Mouse (Mus musculus) telencephalon, adult 2 months (tissue): ENCODE data around the gene Cntn6.

ENCODE experiments used
- DNase-seq: peaks from one replicate; pipeline ENCODE4 v3.0.0-alpha.2; 2011; ENCODE audit warnings: low read depth, low spot score

Gene Cntn6

DNA sequence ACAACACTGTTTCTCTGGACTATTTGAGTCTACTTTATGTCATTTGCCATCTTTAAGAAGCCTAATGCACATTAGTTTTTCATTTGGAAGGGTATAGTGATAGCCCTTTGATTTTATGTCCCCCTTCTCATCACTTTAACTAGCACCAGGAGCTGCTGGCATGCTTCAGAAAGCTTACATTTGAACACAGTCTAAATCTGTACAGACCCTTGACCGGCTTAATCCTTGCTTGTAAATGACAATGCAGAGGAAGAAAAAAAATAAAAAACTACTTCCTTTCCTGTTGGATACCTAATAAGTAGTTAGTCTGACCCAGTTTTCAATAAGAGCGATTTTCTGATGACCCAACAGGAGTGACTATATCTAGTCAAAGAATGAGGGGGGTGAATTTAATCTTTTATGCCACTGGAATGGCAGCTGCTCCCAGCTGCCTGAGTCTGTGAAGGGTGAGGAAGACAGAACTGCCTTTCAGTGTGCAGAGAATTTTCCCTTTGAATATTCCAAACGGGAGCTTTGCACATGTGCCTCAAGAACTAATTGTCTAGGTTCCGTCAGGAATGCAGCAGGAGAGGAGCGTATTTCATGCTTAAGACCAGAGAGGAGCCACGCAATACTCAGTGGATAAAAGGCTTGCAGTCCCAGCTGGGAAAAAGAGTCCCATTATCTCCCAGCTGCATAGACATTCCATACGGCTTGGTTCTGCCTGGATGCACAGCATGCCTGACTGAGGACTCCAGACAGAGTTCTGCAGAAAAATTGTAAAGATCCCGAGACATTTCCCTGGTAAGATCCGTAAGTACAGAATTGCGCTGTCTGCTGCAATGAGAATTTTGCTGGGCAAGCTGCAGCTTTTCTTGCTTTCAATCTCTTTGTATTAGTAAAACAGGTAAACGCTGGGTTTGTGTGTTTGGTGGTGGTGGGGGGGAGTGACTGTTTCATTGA is at the start of gene Cntn6:
Cntn6 (plus strand) TSS at position 301 of the 942 bp plus-strand sequence.
- peak; percentile 53 for DNase-seq

DNA sequence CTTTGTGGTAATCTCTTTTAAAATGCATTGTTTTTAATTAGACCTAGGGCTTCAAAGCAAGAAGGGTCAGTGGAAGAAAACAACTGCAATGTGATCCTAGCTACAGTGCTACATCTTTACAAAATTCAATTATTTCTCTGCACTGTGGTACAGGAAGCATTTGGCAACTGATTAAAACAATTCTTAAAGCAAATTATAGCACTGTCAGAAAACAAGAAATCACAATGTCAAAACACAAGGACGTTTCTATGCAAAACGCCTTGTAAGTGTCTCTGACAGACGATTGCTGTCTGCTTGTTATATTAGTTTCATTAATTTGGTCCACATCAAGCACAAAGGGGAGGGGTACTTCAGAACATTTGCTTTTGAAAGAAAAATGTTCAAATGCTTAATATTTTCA is 48.9 kb upstream of the Cntn6 start:
- no peak for DNase-seq

GRCm38 (mm10) chr6:104470706-104471105 is 21.9 kb upstream of the Cntn6 start:
- no peak for DNase-seq

- no peak for DNase-seq
These were observed 13.3 kb upstream of the Cntn6 start for GRCm38 (mm10) chr6:104479242-104479641.

DNA sequence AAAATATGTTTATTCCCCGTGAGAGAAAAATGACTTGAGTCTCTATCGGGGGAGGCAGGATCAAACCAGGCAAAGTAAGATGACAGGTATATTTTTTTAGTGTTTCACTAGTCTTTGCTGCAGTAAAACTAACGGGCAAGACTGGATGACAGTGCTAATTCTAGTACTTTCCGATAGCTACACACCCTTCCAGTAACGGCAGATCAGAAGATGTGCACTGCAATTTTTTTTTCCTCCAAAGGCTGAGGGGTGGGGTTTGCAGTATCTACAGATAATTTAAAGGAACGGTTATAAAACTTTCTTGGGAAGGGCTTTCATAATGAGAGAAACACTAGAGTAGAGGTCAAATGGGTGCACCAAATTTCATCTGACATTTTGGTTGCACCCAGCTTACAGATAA is 869 bp downstream of the Cntn6 start:
- no peak for DNase-seq

GRCm38 (mm10) chr6:104495801-104496200 is 3.2 kb downstream of the Cntn6 start:
- no peak for DNase-seq

GRCm38 (mm10) chr6:104563993-104564392 is 71.4 kb downstream of the Cntn6 start:
- DNase-seq: no peak

GRCm38 (mm10) chr6:104569564-104569963 is 77.0 kb downstream of the Cntn6 start:
- peak; percentile 22 for DNase-seq

DNA sequence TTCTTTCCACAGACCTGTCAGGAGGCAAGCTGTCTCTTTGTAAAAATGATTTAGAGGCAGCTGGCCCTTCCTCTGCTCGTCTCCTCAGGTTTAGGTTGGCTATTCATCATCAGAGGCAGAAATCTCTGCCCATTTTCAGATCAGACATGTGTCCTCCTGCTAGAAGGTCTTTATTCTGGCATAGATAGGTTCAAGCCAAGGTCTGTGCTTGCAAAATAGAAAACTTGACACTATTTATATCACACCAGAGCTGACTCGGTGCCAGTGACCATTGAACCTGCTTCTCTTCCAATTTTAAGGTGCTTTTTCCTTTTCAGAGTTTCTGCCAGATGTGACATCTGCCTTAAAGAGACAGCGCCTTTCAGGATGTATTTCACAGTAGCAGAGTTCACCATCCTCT is 95.4 kb downstream of the Cntn6 start:
- no peak for DNase-seq

DNA sequence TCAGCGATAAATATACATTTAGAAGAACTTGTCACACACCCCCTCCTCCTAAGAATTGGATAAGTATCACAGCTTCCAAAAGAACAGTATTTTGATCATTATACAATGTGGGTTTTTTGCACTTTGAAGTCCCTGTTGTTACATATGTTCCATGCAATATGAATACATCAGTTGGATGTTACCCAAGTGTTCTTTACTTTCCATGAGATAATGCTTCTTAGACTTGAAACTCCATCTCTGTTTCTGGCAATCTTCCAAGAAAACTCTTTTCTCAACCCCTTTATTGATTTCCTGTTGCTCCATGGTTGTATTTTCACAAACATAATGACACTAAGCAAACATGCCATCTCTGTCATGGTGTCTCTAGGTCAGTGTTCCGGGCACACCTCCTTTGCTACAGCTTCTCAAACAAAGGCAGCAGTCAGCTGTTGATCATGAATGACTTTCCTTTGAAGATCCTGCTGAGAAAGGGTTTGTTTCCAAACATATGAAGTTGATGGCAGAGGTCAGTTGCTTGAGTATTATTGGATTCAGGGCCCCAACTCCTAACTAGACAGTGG is 108.3 kb downstream of the Cntn6 start:
- DNase-seq: no peak

- DNase-seq: no peak
These were observed 110.3 kb downstream of the Cntn6 start for GRCm38 (mm10) chr6:104602894-104603293.

- no peak for DNase-seq
These were observed 110.8 kb downstream of the Cntn6 start for GRCm38 (mm10) chr6:104603371-104603770.

DNA sequence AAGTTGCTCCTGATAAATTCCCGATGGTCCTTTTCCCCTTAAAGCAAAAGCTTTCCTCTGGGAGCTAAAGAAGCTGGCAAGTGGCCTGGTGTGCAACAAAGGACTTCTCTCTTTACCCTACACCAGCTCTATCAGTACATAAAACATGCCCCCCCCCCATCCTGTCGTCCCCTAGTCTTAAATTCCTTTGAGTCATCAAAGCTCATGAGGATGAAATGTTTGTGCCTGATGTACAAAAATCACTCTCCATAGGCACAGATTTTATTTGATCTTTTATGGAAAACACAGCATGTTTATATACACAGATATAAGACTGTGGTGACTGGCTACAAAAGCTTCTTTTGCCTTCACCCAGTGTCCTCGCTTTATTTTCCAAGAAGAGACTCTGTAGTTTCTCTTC is 112.6 kb downstream of the Cntn6 start:
- no peak for DNase-seq

DNA sequence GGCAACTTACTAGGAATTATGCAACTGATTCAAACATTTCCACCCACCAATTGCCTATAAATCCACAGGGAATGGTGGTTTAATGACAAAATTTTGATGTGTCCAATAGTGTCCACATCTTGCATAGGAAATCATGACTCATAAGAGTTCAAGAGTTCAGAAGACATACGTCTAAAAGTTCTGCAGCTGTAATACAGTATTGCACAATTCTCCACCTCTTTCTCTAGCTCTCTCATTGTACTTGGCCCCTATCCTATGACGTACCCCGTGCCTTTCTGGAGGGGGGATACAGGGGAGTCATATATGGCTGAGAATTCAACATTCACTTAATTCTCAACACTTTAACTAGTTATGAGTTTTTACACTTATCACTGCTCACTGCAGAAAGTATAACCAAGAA is 160.9 kb downstream of the Cntn6 start:
- DNase-seq: no peak

DNA sequence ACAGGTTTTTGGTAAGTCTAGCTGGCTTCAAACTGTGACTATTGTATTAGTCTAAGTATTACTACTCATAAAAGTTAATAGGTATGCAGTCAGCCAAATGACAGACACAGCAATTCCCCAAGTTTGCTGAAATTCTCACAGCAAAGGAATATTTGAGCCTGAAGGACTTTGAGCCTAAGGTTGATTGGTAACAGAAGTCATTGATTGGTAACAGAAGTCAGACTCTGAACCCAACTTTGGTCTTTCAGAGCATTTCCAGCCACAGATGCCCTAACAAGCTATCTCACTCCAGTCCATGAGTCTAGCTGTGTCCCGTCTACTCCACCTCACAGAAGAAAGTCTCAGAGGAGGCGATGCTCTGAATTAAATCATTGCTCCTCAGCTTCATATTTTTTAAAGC is 176.1 kb downstream of the Cntn6 start:
- DNase-seq: no peak

DNA sequence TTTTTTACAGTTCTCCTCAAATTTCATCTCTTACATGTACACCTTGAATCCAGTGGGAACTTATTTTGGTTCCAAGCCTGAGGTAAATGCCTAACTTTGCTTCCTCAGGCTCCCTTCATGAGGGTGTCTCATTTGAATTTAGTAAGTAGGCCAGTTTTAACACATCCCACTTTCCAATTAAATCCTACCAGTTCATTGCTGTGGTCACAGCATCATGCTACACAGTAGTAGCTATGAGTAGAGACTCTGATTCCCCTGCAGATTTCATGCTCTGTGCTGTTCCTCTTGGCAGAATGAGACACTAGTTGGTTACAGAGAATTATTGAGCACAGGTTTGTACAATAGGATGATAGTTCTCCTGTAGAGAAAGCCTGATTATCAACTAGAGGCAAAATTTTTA is 181.7 kb downstream of the Cntn6 start:
- DNase-seq: peak; percentile 12

GRCm38 (mm10) chr6:104679809-104680495 is 187.4 kb downstream of the Cntn6 start:
- DNase-seq: no peak

DNA sequence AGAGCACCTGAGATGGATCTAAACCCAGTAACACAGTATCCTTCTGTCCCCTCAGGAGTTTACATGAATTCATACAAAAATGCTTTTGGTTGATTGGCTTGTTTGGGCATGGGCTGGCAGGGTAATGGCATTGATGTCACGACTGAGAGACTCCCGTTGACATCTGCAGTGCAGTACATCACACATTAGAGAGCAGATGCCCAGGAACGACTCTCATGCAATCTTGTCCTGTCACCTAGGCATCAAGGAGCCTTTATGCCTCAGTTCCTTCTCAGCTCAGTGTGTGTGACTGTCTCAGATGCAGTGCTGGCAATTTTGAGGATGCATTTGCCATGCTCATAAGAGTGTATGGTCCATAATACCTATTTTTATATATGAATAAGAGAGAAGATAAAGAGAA is 195.4 kb downstream of the Cntn6 start:
- DNase-seq: no peak

GRCm38 (mm10) chr6:104688439-104689125 is 196.0 kb downstream of the Cntn6 start:
- DNase-seq: no peak

- no peak for DNase-seq
These were observed 236.0 kb downstream of the Cntn6 start for GRCm38 (mm10) chr6:104728571-104728970.

- DNase-seq: no peak
These were observed 241.7 kb downstream of the Cntn6 start for GRCm38 (mm10) chr6:104734256-104734655.

DNA sequence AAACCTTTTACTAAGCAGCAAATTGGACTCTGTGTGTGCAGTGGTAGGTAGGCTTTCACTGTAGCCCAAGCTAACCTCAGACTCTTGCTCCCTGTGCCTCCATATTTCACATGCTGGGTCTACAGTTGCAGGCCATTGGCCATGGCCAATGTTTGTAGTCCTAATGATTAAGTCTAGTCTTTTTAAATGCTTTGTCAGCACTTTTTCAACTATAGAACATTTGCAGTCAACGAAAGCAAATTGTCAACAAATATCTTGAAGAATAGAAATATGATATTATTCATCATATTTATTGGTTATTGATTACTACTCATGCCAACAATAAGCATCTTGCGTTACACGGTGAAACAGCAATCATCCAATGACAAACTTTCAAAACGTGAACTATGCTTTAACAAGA is 246.4 kb downstream of the Cntn6 start:
- DNase-seq: no peak
